9 mouse cellular contexts compared by ENCODE assay signal in genomic region chr6:128398996-128399395, GRCm38 (mm10). TPM values are rescaled to one million over a fixed set of nuclear protein-coding genes. Genes with fewer than 3 reads are reported as not detected.
DNase-seq lines count a peak whose midpoint lies in the region; ATAC-seq and TF ChIP-seq lines count a peak whose summit lies in the region.
"Had no signal": no experiment of that assay in that cellular context is flagged by ENCODE, and none has a peak within 500 bp of the region (broad histone marks: within the 10 kb centered on the region; RNA-seq: fewer than 3 reads in every experiment).

Gene Nrip2, plus strand, starts transcription at chr6:128399296.

- DNase-seq in heart, embryonic 10.5 days (ENCODE audit: low spot score), result no peak
- no peak for DNase-seq in heart, postnatal 10 days
- no peak for DNase-seq in lung, adult 2 months
- DNase-seq in limb, embryonic 11.5 days (ENCODE audit: low spot score), result no peak
- DNase-seq in ovary, postnatal 10 days (ENCODE audit: low spot score), result no peak
- DNase-seq in adrenal gland, adult 8-10 months, result no peak
- DNase-seq: B cell, adult 2 months had no signal

- H3K4me3 ChIP-seq in heart, embryonic 10.5 days, result peak within 1 kb of the TSS; percentile 39
- peak within 1 kb of the TSS; percentile 26 for H3K4me3 ChIP-seq in lung, embryonic 15.5 days
- H3K4me3 ChIP-seq in lung, adult 2 months (replicated peaks; ENCODE audit: extremely low read depth, low read depth, low read length), result no peak within 1 kb of the TSS
- no peak within 1 kb of the TSS for H3K4me3 ChIP-seq in limb, embryonic 11.5 days (ENCODE audit: low read depth, low read length)
- H3K4me3 ChIP-seq in stomach, embryonic 14.5 days (ENCODE audit: low read depth, low read length), result peak within 1 kb of the TSS; percentile 20

- H3K27ac ChIP-seq in heart, embryonic 10.5 days, result peak within 1 kb of the TSS; percentile 59
- no peak within 1 kb of the TSS for H3K27ac ChIP-seq in lung, embryonic 15.5 days
- H3K27ac ChIP-seq in limb, embryonic 11.5 days (replicated peaks; ENCODE audit: low read depth, low read length), result no peak within 1 kb of the TSS
- H3K27ac ChIP-seq in stomach, embryonic 14.5 days (ENCODE audit: low read length), result peak within 1 kb of the TSS; percentile 23; the same call in 1 of the 2 replicates

- WGBS in heart, embryonic 10.5 days, result 67% methylated on average over 3 of the region's 3 CpGs
- WGBS in lung, embryonic 15.5 days, result 63% methylated on average over 3 of the region's 3 CpGs
- WGBS in lung, adult 2 months, result 68% methylated on average over 3 of the region's 3 CpGs
- whole genome bisulfite sequencing in limb, embryonic 11.5 days, result 87% methylated on average over 3 of the region's 3 CpGs
- 77% methylated on average over 3 of the region's 3 CpGs for WGBS in stomach, embryonic 14.5 days

- TF ChIP-seq POLR2A in lung, adult 2 months (IDR thresholded peaks at IDR 0.05; ENCODE audit: borderline replicate concordance, extremely low read depth, low read depth, low read length), result no peak

- no peaks in the 10 kb centered on the region for H3K9me3 ChIP-seq in heart, embryonic 10.5 days
- no peaks in the 10 kb centered on the region for H3K9me3 ChIP-seq in lung, embryonic 15.5 days
- no peaks in the 10 kb centered on the region for H3K9me3 ChIP-seq in limb, embryonic 11.5 days (ENCODE audit: control insufficient read depth, low read length)
- no peaks in the 10 kb centered on the region for H3K9me3 ChIP-seq in stomach, embryonic 14.5 days (ENCODE audit: control insufficient read depth, low read depth, low read length)

- peaks cover 13% of the 10 kb centered on the region for H3K4me1 ChIP-seq in heart, embryonic 10.5 days
- peaks cover 13% of the 10 kb centered on the region for H3K4me1 ChIP-seq in lung, embryonic 15.5 days
- no peaks in the 10 kb centered on the region for H3K4me1 ChIP-seq in lung, adult 2 months (ENCODE audit: control insufficient read depth, insufficient read depth, low read length)
- H3K4me1 ChIP-seq in limb, embryonic 11.5 days (ENCODE audit: control insufficient read depth, insufficient read depth, low read length), result 0 out of 2 replicates have a peak, but pooled peaks cover 3% of the 10 kb centered on the region
- H3K4me1 ChIP-seq in stomach, embryonic 14.5 days (ENCODE audit: control insufficient read depth, insufficient read depth, low read length), result peaks cover 2% of the 10 kb centered on the region; the same call in 1 of the 2 replicates

- 0 out of 2 replicates have a peak within 1 kb of the TSS, but pooled peaks have one; percentile 4 for H3K9ac ChIP-seq in lung, embryonic 15.5 days
- H3K9ac ChIP-seq in limb, embryonic 11.5 days (ENCODE audit: low read length), result peak within 1 kb of the TSS; percentile 2; the same call in 1 of the 2 replicates
- no peak within 1 kb of the TSS for H3K9ac ChIP-seq in stomach, embryonic 14.5 days (replicated peaks; ENCODE audit: low read depth, low read length)

- H3K27me3 ChIP-seq in heart, embryonic 10.5 days (ENCODE audit: insufficient read depth, poor library complexity, severe bottlenecking), result no peaks in the 10 kb centered on the region
- H3K27me3 ChIP-seq in lung, embryonic 15.5 days, result no peaks in the 10 kb centered on the region
- H3K27me3 ChIP-seq in limb, embryonic 11.5 days (ENCODE audit: control insufficient read depth, insufficient read depth, low read length), result no peaks in the 10 kb centered on the region
- H3K27me3 ChIP-seq in stomach, embryonic 14.5 days (ENCODE audit: control insufficient read depth, insufficient read depth, low read length), result no peaks in the 10 kb centered on the region

- H3K4me2 ChIP-seq in lung, embryonic 15.5 days, result peak within 1 kb of the TSS; percentile 55
- no peak within 1 kb of the TSS for H3K4me2 ChIP-seq in limb, embryonic 11.5 days (ENCODE audit: low read depth, severe bottlenecking)
- peak within 1 kb of the TSS; percentile 39 for H3K4me2 ChIP-seq in stomach, embryonic 14.5 days (replicated peaks; ENCODE audit: low read depth, low read length)

- TF ChIP-seq CTCF in lung, adult 2 months (IDR thresholded peaks at IDR 0.05; ENCODE audit: insufficient read depth, low read length), result no peak

- intact Hi-C loops in heart, postnatal 10 days (cut with DNase I), result no loop called here

- H3K36me3 ChIP-seq in heart, embryonic 10.5 days, result no peaks in the 10 kb centered on the region
- no peaks in the 10 kb centered on the region for H3K36me3 ChIP-seq in lung, embryonic 15.5 days
- no peaks in the 10 kb centered on the region for H3K36me3 ChIP-seq in limb, embryonic 11.5 days (ENCODE audit: control insufficient read depth, insufficient read depth, low read length)
- no peaks in the 10 kb centered on the region for H3K36me3 ChIP-seq in stomach, embryonic 14.5 days (ENCODE audit: control insufficient read depth, insufficient read depth, low read length)

- no peak for ATAC-seq in lung, embryonic 15.5 days (ENCODE audit: borderline replicate concordance, extremely low read depth, low FRiP score, low TSS enrichment)
- ATAC-seq in limb, embryonic 11.5 days (ENCODE audit: insufficient number of reproducible peaks, low FRiP score, low TSS enrichment, low read depth), result no peak
- no peak for ATAC-seq in stomach, embryonic 14.5 days (ENCODE audit: insufficient number of reproducible peaks, insufficient read depth, low FRiP score, low read depth)

RNA-seq across cellular contexts. Expression of gene Nrip2, which starts in this region (rescaled TPM):
- polyA plus RNA-seq in heart, embryonic 10.5 days (2016; fragmentation: Nextera tagmentation; extraction: Ambion mirVana), result 2.1 and 2.4 TPM in 2 replicates
- total RNA-seq in heart, postnatal 10 days (2021), result 1 to 10 TPM; 3.6 TPM
- 3.0 and 3.7 TPM in 2 replicates for polyA plus RNA-seq in lung, embryonic 15.5 days (2015; fragmentation: Nextera tagmentation; extraction: Ambion mirVana)
- 0.31 and 0.45 TPM in 2 replicates for polyA plus RNA-seq in lung, adult 2 months (2012; rRNA removed)
- 2.1 TPM in 2 replicates for polyA plus RNA-seq in limb, embryonic 11.5 days (2014; fragmentation: Nextera tagmentation; extraction: Ambion mirVana)
- polyA plus RNA-seq in stomach, embryonic 14.5 days (2014; fragmentation: Nextera tagmentation; extraction: Ambion mirVana), result 5.8 and 7.4 TPM in 2 replicates
- total RNA-seq in adrenal gland, adult 8-10 months (2022), result 1 to 10 TPM; 2.5 to 3.0 (median 2.8) TPM

Comparison
In these comparisons a context has a peak if more than half of its experiments do, and no peak if none do; other contexts are left out.
1. H3K4me3 ChIP-seq: peak in heart, embryonic 10.5 days (single experiment), lung, embryonic 15.5 days (single experiment) and stomach, embryonic 14.5 days (single experiment); none in lung, adult 2 months (single experiment) and limb, embryonic 11.5 days (single experiment).
2. H3K27ac ChIP-seq: peak in heart, embryonic 10.5 days (single experiment) and stomach, embryonic 14.5 days (single experiment); none in lung, embryonic 15.5 days (single experiment) and limb, embryonic 11.5 days (single experiment).